Mouse (Mus musculus) cortical plate, adult 2 months (tissue): ENCODE results near the gene Rapgef2. TPM values are rescaled to one million over a fixed set of nuclear protein-coding genes. Genes with fewer than 3 reads are reported as not detected.
A peak's percentile ranks its signal among the peaks of the same experiment; 100 is the strongest.
"Not testable (repeated sequence)": the region's sequence is repeated elsewhere in the genome, so short reads cannot be mapped to it uniquely, and the experiment has no call there.

Experiments used
- H3K27ac ChIP-seq: fragments of 200-500 bp; 2 replicates; pipeline ENCODE4 v1.5.1; 2012; ENCODE audit warnings: low read length, control low read depth, inconsistent platforms; ENCODE audit not compliant: insufficient read depth
- H3K4me1 ChIP-seq: fragments of 200-500 bp; 2 replicates; pipeline ENCODE4 v1.6.1; 2011; ENCODE audit warnings: low read length; ENCODE audit not compliant: control insufficient read depth, insufficient read depth
- H3K4me3 ChIP-seq: fragments of 200-500 bp; 2 replicates; pipeline ENCODE4 v1.5.1; 2011; ENCODE audit warnings: mild to moderate bottlenecking, low read length, control low read depth; ENCODE audit not compliant: insufficient read depth
- CTCF ChIP-seq: fragments of 200-500 bp; IDR thresholded peaks from 2 replicates; pipeline ENCODE4 v1.5.1; 2011; ENCODE audit warnings: mild to moderate bottlenecking, control low read depth, low read length; ENCODE audit not compliant: insufficient read depth; ENCODE audit errors: extremely low read depth
- POLR2A ChIP-seq: fragments of 200-500 bp; IDR thresholded peaks from 2 replicates; pipeline ENCODE4 v1.6.1; 2011; ENCODE audit warnings: mild to moderate bottlenecking, low read length, control low read depth; ENCODE audit not compliant: insufficient read depth; ENCODE audit errors: extremely low read depth
- polyA plus RNA-seq: library from polyadenylated mRNA; depleted of rRNA; stranded (reverse); fragments of >200 nt; gene quantifications from 2 replicates; pipeline ENCODE4 v1.2.3, GENCODE M21; 2012

Gene Rapgef2
- polyA plus RNA-seq, 1 experiment = 45.3 TPM

- no peak overlapping the region for H3K4me3 ChIP-seq
- TF ChIP-seq CTCF (no peak), POLR2A (no peak)
- H3K4me1 ChIP-seq = peaks cover 17% of the 10 kb centered on the region; the same call in 1 of the 2 replicates
- no peak overlapping the region for H3K27ac ChIP-seq
Measured at GRCm38 (mm10) chr3:79227356-79228088, 58.8 kb downstream of the Rapgef2 start.

GRCm38 (mm10) chr3:79226807-79227206, 59.5 kb downstream of the Rapgef2 start:
- H3K27ac ChIP-seq, H3K4me3 ChIP-seq: not testable (repeated sequence)
- H3K4me1 ChIP-seq = peaks cover 17% of the 10 kb centered on the region; the same call in 1 of the 2 replicates

GRCm38 (mm10) chr3:79225888-79226287, 60.4 kb downstream of the Rapgef2 start:
- no peak overlapping the region for H3K27ac ChIP-seq
- TF ChIP-seq CTCF (no peak), POLR2A (no peak)
- H3K4me1 ChIP-seq = peaks cover 15% of the 10 kb centered on the region; the same call in 1 of the 2 replicates
- H3K4me3 ChIP-seq = no peak overlapping the region

- no peak overlapping the region for H3K27ac ChIP-seq
- peaks cover 14% of the 10 kb centered on the region; the same call in 1 of the 2 replicates for H3K4me1 ChIP-seq
- TF ChIP-seq CTCF (no peak), POLR2A (no peak)
- 0 out of 2 replicates have a peak overlapping the region, but pooled peaks have one; percentile 1 for H3K4me3 ChIP-seq
Measured at GRCm38 (mm10) chr3:79224352-79224751, 62.0 kb downstream of the Rapgef2 start.

GRCm38 (mm10) chr3:79223281-79223680, 63.0 kb downstream of the Rapgef2 start:
- TF ChIP-seq CTCF = no peak
- no peak for TF ChIP-seq POLR2A
- Histone ChIP-seq H3K4me1 (peaks cover 16% of the 10 kb centered on the region), H3K4me3 (0 out of 2 replicates have a peak overlapping the region, but pooled peaks have one; percentile 1), H3K27ac (no peak overlapping the region)

GRCm38 (mm10) chr3:79222192-79222960, 63.9 kb downstream of the Rapgef2 start:
- H3K4me1 ChIP-seq = peaks cover 12% of the 10 kb centered on the region
- no peak overlapping the region for H3K27ac ChIP-seq
- no peak overlapping the region for H3K4me3 ChIP-seq
- TF ChIP-seq CTCF (no peak), POLR2A (no peak)

- TF ChIP-seq CTCF = peak; percentile 54
- no peak for TF ChIP-seq POLR2A
- no peak overlapping the region for H3K27ac ChIP-seq
- H3K4me3 ChIP-seq = no peak overlapping the region
- peaks cover 11% of the 10 kb centered on the region for H3K4me1 ChIP-seq
Measured at GRCm38 (mm10) chr3:79221296-79222191, 64.8 kb downstream of the Rapgef2 start.

- H3K27ac ChIP-seq = peak overlapping the region; percentile 92
- TF ChIP-seq CTCF (no peak), POLR2A (no peak)
- H3K4me1 ChIP-seq = peaks cover 8% of the 10 kb centered on the region
- no peak overlapping the region for H3K4me3 ChIP-seq
Measured at GRCm38 (mm10) chr3:79219144-79219930, 67.0 kb downstream of the Rapgef2 start.

GRCm38 (mm10) chr3:79218566-79219051, 67.7 kb downstream of the Rapgef2 start:
- Histone ChIP-seq H3K27ac (0 out of 2 replicates have a peak overlapping the region, but pooled peaks have one; percentile 73), H3K4me3 (no peak overlapping the region), H3K4me1 (peaks cover 7% of the 10 kb centered on the region)
- TF ChIP-seq POLR2A (no peak), CTCF (no peak)
